Mouse (Mus musculus) liver, postnatal 0 days (tissue): ENCODE data around the gene Clock.

ENCODE experiments used
- CTCF ChIP-seq: sonication (generic); IDR thresholded peaks from 2 replicates; pipeline ENCODE4 v1.5.1; 2016; ENCODE audit warnings: antibody characterized with exemption, low read depth
- EP300 ChIP-seq: IDR thresholded peaks from 2 replicates; pipeline ENCODE4 v1.6.1; 2016; ENCODE audit warnings: antibody characterized with exemption, low read depth, mild to moderate bottlenecking

- TF ChIP-seq CTCF: no peak
- TF ChIP-seq EP300: no peak
Observed at GRCm38 (mm10) chr5:76250948-76251347, 53.6 kb downstream of the Clock start.
